Mouse (Mus musculus) brain, embryonic 14.5 days (tissue): Measurements from ENCODE around the gene Rock2. TPM values are rescaled to one million over a fixed set of nuclear protein-coding genes. Genes with fewer than 3 reads are reported as not detected.

Experiments
- DNase-seq: peaks from one replicate; pipeline ENCODE4 v3.0.0-alpha.2; 2011; ENCODE audit warnings: low read depth
- CTCF ChIP-seq: fragments of 200-500 bp; IDR thresholded peaks from 2 replicates; pipeline ENCODE4 v1.5.1; 2012; ENCODE audit warnings: inconsistent platforms, mild to moderate bottlenecking, moderate library complexity, borderline replicate concordance; ENCODE audit not compliant: insufficient read depth, insufficient read length; ENCODE audit errors: extremely low read depth
- POLR2A ChIP-seq: fragments of 200-500 bp; IDR thresholded peaks from 2 replicates; pipeline ENCODE4 v1.6.1; 2012; ENCODE audit warnings: mild to moderate bottlenecking, inconsistent platforms, borderline replicate concordance; ENCODE audit not compliant: poor library complexity, insufficient read depth, insufficient read length, severe bottlenecking; ENCODE audit errors: extremely low read depth
- polyA plus RNA-seq: library from polyadenylated mRNA; depleted of rRNA; stranded (reverse); fragments of >200 nt; gene quantifications from 2 replicates; pipeline ENCODE4 v1.2.3, GENCODE M21; 2012

Rock2 gene
- polyA plus RNA-seq, 1 experiment, result 21.8 TPM

- no peak for TF ChIP-seq POLR2A
- no peak for TF ChIP-seq CTCF
- no peak for DNase-seq
These were observed 33.7 kb upstream of the Rock2 start for GRCm38 (mm10) chr12:16860961-16861360.

DNA sequence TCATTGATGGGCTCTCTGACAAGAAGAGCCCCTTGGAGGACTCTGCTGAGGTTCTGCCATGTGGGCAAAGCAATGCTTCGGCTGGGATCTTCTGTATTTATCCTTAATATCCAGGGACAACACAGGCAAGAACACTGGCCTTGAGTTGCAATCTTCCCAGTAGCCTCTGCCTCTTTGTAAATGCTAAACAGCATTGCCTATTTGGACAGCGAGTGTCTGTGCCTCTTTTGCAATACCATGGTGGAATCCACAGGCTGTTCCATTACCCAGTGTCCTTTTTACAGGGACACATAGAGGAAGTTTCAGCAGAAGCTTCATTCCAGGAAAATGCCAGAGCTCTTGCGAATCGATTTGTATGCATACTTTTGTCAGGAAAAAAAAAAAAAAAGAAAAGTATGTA, 30.2 kb upstream of the Rock2 start:
- no peak for DNase-seq
- TF ChIP-seq POLR2A (no peak), CTCF (no peak)

DNA sequence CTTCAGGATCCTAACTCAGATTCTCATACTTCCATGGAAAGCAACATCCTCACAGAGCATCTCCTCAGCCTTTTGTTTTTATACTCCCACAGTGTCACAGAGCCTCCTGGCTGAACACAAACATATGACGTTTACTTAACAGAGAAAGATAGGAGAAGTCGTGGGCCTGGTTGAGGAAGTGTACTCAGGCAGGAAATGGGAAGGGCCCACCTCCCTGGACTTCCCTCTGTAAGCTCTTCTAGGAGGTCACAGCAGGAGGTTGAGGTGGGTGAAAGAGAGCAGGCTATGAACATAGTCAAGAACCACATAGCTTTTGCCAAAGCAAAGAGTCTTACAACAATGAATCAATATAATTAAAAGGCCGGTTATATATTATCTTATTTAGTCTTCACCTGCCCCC, 28.8 kb upstream of the Rock2 start:
- no peak for DNase-seq
- TF ChIP-seq POLR2A (no peak), CTCF (no peak)

GRCm38 (mm10) chr12:16866460-16866859, 28.2 kb upstream of the Rock2 start:
- TF ChIP-seq CTCF (no peak), POLR2A (no peak)
- DNase-seq, result no peak

- TF ChIP-seq POLR2A (no peak), CTCF (no peak)
- no peak for DNase-seq
These were observed 27.4 kb upstream of the Rock2 start for GRCm38 (mm10) chr12:16867306-16867705.

- DNase-seq, result no peak
- TF ChIP-seq CTCF (no peak), POLR2A (no peak)
These were observed 26.1 kb upstream of the Rock2 start for GRCm38 (mm10) chr12:16868618-16869017.

- no peak for TF ChIP-seq CTCF
- TF ChIP-seq POLR2A, result no peak
- no peak for DNase-seq
These were observed 25.5 kb upstream of the Rock2 start for GRCm38 (mm10) chr12:16869091-16869778.

GRCm38 (mm10) chr12:16869870-16870404, 24.8 kb upstream of the Rock2 start:
- peak; percentile 24 for DNase-seq
- no peak for TF ChIP-seq CTCF

DNA sequence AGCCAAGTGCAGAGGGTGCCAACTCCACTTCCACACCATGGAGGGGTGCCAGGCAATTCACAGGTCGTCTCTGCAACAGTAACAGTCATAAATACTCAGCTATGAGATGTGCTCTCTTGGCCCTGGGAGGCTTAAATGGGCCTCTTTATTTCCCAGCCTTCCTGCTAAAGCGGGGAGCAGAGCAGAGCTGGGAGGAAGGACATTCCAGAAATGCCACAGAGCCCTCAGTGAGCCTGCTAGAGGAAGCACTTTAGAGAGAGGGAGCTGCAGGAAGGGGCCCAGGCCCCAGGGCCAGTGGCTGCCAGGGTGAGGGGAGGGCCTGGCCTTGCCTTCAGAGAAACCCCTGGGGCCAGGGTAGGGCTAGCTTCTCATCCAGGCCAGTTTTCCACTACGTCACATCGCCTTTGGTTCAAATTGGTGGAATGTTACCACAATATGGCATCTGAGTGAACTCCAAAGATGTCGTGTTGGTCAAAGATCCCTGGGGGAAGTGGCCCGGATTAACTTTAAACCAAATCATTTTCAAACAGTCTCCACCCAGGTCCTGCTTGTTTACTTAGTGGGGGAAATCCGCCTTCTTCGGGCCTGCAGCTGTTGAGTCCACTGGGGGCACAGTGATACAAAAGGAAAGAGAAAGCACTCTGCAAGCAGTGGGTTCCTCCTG, 24.2 kb upstream of the Rock2 start:
- TF ChIP-seq CTCF (no peak), POLR2A (no peak)
- DNase-seq, result peak; percentile 33

DNA sequence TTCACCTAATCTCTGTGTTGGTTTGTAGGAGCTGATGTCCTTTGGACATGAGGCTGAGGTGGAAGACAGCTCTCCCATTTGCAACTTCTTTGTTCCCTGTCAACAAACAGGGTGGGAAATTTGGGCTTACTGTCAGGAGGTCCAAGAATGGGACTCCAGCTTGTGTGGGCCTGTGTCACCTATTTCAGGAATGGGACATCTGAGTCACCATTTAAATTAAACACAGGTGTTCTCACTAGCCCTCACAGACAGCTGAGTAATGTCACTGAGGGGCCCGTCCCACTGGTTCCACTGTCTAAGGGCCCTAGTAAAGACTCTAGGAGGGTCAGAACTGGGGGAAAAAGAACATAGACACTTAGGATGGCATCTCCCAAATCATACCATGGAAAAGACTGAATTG, 22.7 kb upstream of the Rock2 start:
- TF ChIP-seq POLR2A (no peak), CTCF (no peak)
- no peak for DNase-seq

GRCm38 (mm10) chr12:16872926-16873464, 21.7 kb upstream of the Rock2 start:
- DNase-seq, result no peak
- no peak for TF ChIP-seq POLR2A
- no peak for TF ChIP-seq CTCF
